Mouse (Mus musculus) spleen, postnatal 14 days (tissue): ENCODE data around the gene Sumo2.
A peak's percentile ranks its signal among the peaks of the same experiment; 100 is the strongest.
"Not testable (repeated sequence)": the region's sequence is repeated elsewhere in the genome, so short reads cannot be mapped to it uniquely, and the experiment has no call there.

Experiments used
- DNase-seq, 2 experiments: peaks; one replicate each; pipeline ENCODE4 v3.0.0; 2021 to 2022; ENCODE audit warnings: low spot score in 2 of 2

Gene Sumo2

DNA sequence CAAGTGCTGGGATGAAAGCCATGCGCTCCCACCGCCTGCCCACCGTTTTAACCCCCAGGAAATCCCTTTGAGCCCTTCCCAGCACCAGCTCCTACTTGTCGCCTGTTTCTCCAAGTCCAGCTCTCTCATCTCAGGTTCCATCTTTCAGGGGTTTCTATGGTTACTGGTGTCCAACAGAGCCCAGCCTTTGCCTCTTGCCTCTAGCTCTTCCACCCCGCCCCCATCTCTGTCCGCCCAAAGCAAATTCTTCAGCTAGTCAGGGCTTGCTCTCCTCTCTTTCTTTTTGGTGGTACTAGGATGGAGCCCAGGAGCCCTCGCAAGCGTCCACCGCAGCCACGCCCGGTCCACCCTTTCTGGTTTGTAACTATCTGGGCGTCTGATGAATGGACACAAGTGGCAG, 50.9 kb downstream of the Sumo2 start:
- no peak for DNase-seq

DNA sequence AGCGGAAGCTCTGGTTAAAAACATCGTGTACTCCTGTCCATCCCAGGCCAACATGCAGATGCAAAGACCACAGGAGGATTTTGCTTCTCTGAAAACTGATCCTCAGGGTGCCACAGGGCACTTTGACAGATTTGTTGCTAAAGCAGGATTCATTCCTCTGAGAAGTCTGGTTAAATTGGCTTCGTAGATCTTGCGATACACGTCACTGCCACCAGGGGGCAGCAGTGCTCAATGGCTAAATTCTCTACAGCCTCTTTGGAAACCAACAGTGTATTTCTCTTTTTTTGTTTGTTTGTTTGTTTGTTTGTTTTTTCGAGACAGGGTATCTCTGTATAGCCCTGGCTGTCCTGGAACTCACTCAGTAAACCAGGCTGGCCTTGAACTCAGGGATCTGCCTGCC, 52.4 kb downstream of the Sumo2 start:
- peak; percentile 63 to 79 for DNase-seq

DNA sequence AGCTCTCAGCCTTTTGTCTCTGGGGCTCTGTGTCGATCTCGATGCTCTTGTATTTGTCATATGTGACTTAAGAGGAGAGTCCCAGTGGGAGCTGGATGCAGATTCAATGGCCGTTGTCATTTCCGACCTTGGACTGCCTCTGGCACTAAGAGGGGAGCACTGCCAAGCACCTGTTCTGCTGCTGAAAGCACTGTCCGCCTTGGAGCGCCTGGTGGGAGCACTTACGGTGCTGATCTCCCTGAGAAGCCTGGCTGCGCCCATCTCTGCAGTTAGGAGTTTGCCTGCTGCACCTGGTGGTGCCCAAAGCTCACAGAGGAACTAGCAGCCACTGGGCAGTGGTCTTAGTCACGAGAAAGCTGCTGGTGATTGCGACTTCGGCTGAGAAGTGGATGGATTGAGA, 52.8 kb downstream of the Sumo2 start:
- no peak for DNase-seq

DNA sequence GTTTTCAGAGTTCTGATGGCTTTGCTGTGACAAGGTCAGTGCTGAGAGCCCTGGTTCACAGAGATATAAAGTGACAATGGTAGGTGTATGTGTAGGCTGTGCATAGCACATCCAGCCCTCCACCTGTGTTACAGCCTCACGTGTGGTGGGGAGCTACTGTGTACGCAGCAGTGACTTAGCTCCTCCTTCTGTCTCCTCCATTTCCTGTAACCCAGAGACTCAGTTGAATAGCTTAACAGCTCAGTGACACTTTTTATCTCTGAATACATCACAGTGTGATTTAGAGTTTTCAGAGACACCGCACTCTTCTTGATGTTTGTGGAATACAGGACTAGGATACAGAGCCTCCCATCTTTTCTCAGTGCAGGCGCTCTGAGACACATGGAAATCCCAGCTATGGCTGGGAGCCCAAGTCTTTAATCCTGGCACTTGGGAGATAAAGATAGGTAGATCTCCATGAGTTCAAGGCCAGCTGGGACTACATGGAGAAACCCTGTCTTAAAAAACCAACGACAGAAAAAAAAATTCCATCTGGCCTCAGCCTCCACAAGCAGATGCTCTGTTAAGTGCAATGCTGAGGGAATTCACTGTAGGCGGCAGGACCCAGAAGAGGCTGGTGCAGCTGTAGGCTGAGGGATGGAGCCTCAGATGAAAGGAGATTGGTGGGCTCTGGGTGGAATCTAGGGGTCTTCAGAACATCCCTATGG, 54.4 kb downstream of the Sumo2 start:
- no peak for DNase-seq

DNA sequence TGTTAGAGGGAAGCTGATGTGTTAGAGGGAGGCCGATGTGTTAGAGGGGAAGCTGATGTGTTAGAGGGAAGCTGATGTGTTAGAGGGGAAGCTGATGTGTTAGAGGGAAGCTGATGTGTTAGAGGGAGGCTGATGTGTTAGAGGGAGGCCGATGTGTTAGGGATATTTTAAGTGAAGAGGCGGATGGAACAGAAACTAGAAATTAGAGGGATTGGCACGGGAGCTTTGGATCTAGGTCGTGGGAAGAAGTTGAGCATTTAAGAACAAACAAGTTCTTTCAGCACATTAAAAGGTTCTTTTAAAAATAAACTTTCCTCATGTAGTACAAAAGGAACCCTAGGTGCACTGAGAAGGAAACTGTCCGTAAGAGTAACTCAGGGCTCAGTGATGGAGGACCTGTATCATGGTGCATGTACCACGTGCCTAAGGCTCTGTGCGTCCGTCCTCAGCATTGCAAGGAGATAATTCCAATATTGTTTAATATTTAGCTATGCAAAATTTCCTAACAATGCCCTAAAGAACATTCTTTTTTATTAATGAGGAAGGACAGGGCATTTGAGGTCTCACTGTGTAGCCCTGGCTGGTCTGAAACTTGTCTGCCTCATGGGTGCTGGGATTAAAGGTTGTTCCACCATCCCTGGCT, 57.7 kb downstream of the Sumo2 start:
- no peak for DNase-seq

DNA sequence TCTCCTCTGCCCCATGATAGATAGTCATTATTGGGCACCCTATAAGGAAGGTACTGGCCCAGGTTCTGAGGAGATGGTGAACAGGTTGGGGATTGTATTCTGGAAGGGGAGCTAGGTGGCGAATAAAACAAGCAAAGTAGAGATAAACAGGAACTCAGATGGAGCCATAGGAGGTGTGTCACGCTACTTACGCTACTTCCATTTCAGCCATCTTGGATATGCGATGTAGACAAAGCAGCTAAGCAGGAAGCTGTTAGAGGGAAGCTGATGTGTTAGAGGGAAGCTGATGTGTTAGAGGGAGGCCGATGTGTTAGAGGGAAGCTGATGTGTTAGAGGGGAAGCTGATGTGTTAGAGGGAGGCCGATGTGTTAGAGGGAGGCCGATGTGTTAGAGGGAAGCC, 58.7 kb downstream of the Sumo2 start:
- not testable (repeated sequence) for DNase-seq

DNA sequence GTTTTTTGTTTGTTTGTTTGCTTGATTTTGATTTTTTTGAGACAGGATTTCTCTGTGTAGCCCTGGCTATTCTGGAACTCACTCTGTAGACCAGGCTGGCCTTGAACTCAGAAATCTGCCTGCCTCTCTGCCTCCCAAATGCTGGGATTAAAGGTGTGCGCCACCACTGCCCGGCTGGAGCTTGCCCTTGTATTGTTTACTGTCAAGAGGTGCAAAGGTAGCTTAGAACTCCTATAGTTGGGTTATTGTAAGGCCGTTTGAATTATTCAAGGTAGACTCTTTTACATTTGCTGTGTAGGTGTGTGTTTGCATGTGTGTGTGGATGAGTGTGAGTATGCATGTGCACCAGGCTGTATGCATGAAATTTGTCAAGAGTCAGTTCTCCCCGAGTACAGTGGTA, 59.4 kb downstream of the Sumo2 start:
- DNase-seq, result not testable (repeated sequence)

DNA sequence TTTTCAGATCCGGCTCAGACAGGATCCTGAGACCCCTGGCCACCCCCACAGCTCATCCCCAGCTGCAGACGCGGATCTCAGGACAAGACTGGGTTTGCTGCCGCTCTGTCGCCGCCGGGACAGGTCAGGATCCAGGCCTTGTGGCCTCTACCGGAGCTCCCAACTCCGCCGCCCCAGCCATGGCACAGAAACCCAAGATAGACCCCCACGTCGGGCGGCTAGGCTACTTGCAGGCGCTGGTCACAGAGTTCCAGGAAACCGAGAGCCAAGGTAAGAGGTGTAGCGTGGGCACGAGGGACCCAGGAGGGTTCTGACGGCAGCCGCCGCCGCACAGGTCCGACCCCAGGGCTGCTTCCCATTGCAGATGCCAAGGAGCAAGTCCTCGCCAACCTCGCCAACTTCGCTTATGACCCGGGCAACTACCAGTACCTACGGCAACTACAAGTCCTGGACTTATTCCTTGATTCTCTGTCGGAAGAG, 60.3 kb downstream of the Sumo2 start:
- DNase-seq, result no peak

DNA sequence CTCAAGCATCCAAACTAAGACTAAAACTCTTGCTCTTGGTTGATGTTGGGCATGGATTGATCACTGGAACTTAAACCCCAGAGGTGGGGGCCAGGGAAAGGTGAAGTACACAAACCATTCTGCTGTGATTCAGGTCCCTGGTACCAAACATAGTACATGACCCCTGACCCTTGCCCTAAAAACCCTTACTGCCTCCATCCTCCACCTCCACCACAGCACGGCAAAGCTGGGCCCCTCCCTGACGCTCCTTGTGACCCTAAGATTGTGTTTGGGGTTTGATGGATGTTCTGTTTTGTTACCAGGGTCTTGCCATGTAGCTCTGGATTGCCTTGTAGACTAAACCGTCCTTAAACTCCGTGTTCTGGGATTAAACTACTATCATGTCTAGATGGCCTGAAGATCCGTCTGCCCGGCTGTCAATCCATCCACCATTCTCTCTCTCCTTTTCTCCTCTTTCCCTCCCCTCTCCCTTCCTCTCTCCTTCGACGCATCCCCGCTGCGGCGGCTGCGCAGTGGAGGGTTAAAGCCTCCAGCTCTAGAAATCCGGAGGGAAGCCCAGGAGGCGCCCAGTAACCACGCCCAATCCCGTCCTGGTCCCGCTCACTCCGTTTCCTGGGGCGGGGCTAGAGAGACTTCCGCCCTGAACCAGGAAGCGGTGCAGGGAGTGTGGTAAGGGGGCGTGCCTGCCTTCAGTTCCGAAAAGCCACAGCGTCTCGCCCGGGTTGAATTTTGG, 60.9 kb downstream of the Sumo2 start, which contains the start of gene Armc7:
Gene Armc7 (plus strand): TSS at position 643 of the 733 bp plus-strand sequence.
- DNase-seq, result peak; percentile 86 to 87

DNA sequence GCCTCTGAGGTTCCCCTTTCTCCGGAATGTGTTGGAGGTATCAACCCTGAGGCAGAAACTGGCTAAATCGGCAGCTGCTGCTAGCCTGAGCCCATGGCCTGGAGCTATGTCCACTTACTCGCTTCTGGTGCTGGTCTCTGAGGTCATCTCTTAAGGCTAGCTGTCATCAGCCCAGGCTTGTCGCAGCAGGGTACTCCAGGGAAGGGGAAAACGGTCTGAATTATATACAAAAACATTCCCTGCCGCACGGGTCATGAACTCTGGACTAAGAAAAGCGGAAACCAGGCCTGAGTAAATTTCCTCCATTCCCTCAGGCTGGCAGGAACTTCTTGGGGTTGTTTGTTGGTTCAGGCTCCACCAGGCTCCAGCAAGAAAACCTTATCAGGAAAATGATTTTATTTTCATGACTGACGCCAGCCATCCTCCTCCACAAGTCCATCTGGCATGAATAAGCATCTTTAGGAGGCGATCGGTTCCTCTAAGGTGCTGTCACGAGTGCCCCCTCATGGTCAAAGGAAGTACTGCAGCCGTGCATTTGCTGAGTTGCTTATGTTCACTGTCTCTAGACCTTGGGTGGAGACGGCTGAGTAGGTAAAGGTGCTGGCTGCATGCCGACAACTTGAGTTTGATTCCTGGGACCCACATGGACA, 62.3 kb downstream of the Sumo2 start:
- DNase-seq, result peak; percentile 91 to 93
